Mouse (Mus musculus) spleen, adult 12 weeks (tissue): Measurements from ENCODE around the gene Gm10100.
"Not testable (repeated sequence)": the region's sequence is repeated elsewhere in the genome, so short reads cannot be mapped to it uniquely, and the experiment has no call there.

ENCODE experiments used
- DNase-seq: peaks from one replicate; pipeline ENCODE4 v3.0.0; 2022; ENCODE audit warnings: low spot score

Gm10100 gene

GRCm38 (mm10) chr10:77726186-77726585, at the start of gene Gm10100:
Gm10100 (plus strand) TSS chr10:77726486.
- DNase-seq, result no peak

- no peak for DNase-seq
Observed at GRCm38 (mm10) chr10:77677562-77677961, 48.7 kb upstream of the Gm10100 start.

GRCm38 (mm10) chr10:77682994-77683393, 43.3 kb upstream of the Gm10100 start:
- DNase-seq, result no peak

GRCm38 (mm10) chr10:77684181-77684580, 42.1 kb upstream of the Gm10100 start:
- no peak for DNase-seq

GRCm38 (mm10) chr10:77685895-77686664, 40.2 kb upstream of the Gm10100 start, which contains the start of gene Tspear:
Tspear (plus strand) TSS chr10:77686569.
- no peak for DNase-seq

GRCm38 (mm10) chr10:77687021-77687420, 39.3 kb upstream of the Gm10100 start:
- DNase-seq, result no peak

GRCm38 (mm10) chr10:77690356-77690807, 35.9 kb upstream of the Gm10100 start, which contains the start of gene Gm19402:
Gm19402 (minus strand) TSS chr10:77690757.
- not testable (repeated sequence) for DNase-seq

- DNase-seq, result no peak
Observed at GRCm38 (mm10) chr10:77697133-77697532, 29.2 kb upstream of the Gm10100 start, which contains the start of gene Gm9508. Gm9508 (minus strand) TSS chr10:77697233.

GRCm38 (mm10) chr10:77706326-77706725, 20.0 kb upstream of the Gm10100 start, which contains the start of gene Gm10272:
Gm10272 (plus strand) TSS chr10:77706626.
- no peak for DNase-seq

- DNase-seq, result no peak
Observed at GRCm38 (mm10) chr10:77709831-77710230, 16.5 kb upstream of the Gm10100 start.

GRCm38 (mm10) chr10:77711157-77711556, 15.1 kb upstream of the Gm10100 start, which contains the start of gene Gm10024:
Gm10024 (plus strand) TSS chr10:77711457.
- DNase-seq, result not testable (repeated sequence)

- no peak for DNase-seq
Observed at GRCm38 (mm10) chr10:77713734-77714133, 12.6 kb upstream of the Gm10100 start.

- DNase-seq, result no peak
Observed at GRCm38 (mm10) chr10:77715507-77715906, 10.8 kb upstream of the Gm10100 start, which contains the start of gene Gm10142. Gm10142 (plus strand) TSS chr10:77715807.

- not testable (repeated sequence) for DNase-seq
Observed at GRCm38 (mm10) chr10:77720299-77720698, 6.0 kb upstream of the Gm10100 start, which contains the start of gene Krtap12-1. Krtap12-1 (plus strand) TSS chr10:77720599.

- DNase-seq, result no peak
Observed at GRCm38 (mm10) chr10:77724855-77725254, 1.4 kb upstream of the Gm10100 start.

GRCm38 (mm10) chr10:77728280-77728679, 2.0 kb downstream of the Gm10100 start:
- no peak for DNase-seq

- no peak for DNase-seq
Observed at GRCm38 (mm10) chr10:77729241-77729640, 3.0 kb downstream of the Gm10100 start.

- no peak for DNase-seq
Observed at GRCm38 (mm10) chr10:77735928-77736327, 9.6 kb downstream of the Gm10100 start.

- DNase-seq, result no peak
Observed at GRCm38 (mm10) chr10:77738929-77739328, 12.6 kb downstream of the Gm10100 start.

- DNase-seq, result not testable (repeated sequence)
Observed at GRCm38 (mm10) chr10:77741924-77742688, 15.8 kb downstream of the Gm10100 start, which contains the start of gene Gm18596. Gm18596 (minus strand) TSS chr10:77742638.

- not testable (repeated sequence) for DNase-seq
Observed at GRCm38 (mm10) chr10:77750686-77751085, 24.4 kb downstream of the Gm10100 start.

GRCm38 (mm10) chr10:77751254-77751653, 25.0 kb downstream of the Gm10100 start, which contains the start of gene Gm9736:
Gm9736 (minus strand) TSS chr10:77751354.
- not testable (repeated sequence) for DNase-seq
